ENCODE assay signal across 8 mouse cellular contexts in the genomic region with DNA sequence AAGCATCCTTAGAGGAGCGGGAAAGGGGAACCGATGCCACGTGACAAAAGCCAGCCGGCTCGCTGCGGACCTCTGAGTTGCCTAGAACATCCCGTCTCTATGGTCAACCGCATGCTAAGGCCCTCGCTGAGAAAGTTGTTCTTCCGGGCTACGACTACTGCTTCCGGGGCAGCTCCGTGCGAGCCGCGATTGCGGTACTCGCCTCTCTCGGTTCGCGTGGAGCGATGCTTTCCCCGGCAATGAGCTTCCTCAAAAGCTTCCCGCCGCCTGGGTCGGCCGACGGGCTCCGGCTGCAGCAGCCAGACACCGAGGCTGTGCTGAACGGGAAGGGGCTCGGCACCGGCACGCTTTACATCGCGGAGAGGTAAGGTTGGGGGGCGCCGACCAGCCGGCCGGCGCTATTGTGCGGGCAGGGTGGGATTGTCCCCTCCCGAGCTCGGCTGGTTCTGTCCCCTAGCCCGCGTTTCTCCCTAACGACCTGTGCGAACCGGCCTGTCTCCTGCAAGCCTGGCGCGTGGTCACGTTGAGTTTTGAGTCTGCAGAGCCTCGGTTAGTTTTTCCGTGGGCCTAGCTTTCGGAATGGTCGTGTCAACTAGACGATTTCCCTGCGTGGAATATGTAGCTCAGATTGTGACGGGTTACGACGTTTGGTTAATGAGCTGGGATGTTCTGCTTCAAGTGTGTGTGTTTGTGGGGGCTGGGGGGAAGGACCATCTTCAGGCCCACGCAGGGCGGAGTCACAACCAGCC. TPM values are rescaled to one million over a fixed set of nuclear protein-coding genes. Genes with fewer than 3 reads are reported as not detected.
DNase-seq lines count a peak whose midpoint lies in the region; ATAC-seq and TF ChIP-seq lines count a peak whose summit lies in the region.

A gene (plus strand): TSS at position 129 of the 749 bp plus-strand sequence.

- intact Hi-C loops in gastrocnemius, adult 2 months (cut with DNase I): loop anchor here (5.0 kb wide), 1 partner anchor 119 kb away; a partner anchor contains a TSS
- intact Hi-C loops in left cerebral cortex, adult 2 months (cut with DNase I): loop anchor here (1.0 to 5.0 kb wide), 2 partner anchors 117 to 214 kb away; a partner anchor contains a TSS

- H3K27ac ChIP-seq in gastrocnemius, adult 2 months: peak within 1 kb of the TSS; percentile 90
- H3K27ac ChIP-seq in hindbrain, postnatal 0 days: peak within 1 kb of the TSS; percentile 88
- peak within 1 kb of the TSS; percentile 85 for H3K27ac ChIP-seq in left cerebral cortex, adult 2 months

- H3K27me3 ChIP-seq in hindbrain, postnatal 0 days (ENCODE audit: insufficient read depth, low read length): no peaks in the 10 kb centered on the region

- no peaks in the 10 kb centered on the region for H3K9me3 ChIP-seq in hindbrain, postnatal 0 days (ENCODE audit: low read length)

- peak; percentile 83 for DNase-seq in WW6 (ENCODE audit: low read depth, low spot score)
- DNase-seq in cerebellum, postnatal 4 days (ENCODE audit: low spot score in 2 of 2): peak; percentile 92 to 96
- peak; percentile 95 for DNase-seq in gastrocnemius, adult 2 months
- peak; percentile 97 for DNase-seq in hindbrain, postnatal 0 days (ENCODE audit: low spot score)
- peak; percentile 92 to 94 for DNase-seq in left cerebral cortex, adult 2 months (ENCODE audit: extremely low spot score in 1 of 2, low spot score in 2 of 2)
- peak; percentile 92 to 98 for DNase-seq in right cerebral cortex, adult 2 months (ENCODE audit: low spot score in 2 of 2)
- peak; percentile 92 for DNase-seq in urinary bladder, postnatal 14 days (ENCODE audit: low spot score)

- no peak for TF ChIP-seq CTCF in gastrocnemius, adult 2 months (IDR thresholded peaks at IDR 0.05)
- no peak for TF ChIP-seq CTCF in hindbrain, postnatal 0 days (IDR thresholded peaks at IDR 0.05; ENCODE audit: low read depth)
- TF ChIP-seq CTCF in left cerebral cortex, adult 2 months (IDR thresholded peaks at IDR 0.05): no peak

- peak within 1 kb of the TSS; percentile 96 for H3K9ac ChIP-seq in hindbrain, postnatal 0 days (replicated peaks; ENCODE audit: low read length)

- H3K4me1 ChIP-seq in hindbrain, postnatal 0 days (ENCODE audit: insufficient read depth, low read length): peaks cover 3% of the 10 kb centered on the region

- peak; percentile 99 for ATAC-seq in hindbrain, postnatal 0 days
- ATAC-seq in megakaryocyte, adult 5-6 weeks (ENCODE audit: poor library complexity, severe bottlenecking): peak; percentile 98

- peak within 1 kb of the TSS; percentile 80 for H3K4me2 ChIP-seq in hindbrain, postnatal 0 days (ENCODE audit: low read depth, low read length)

- H3K36me3 ChIP-seq in hindbrain, postnatal 0 days (ENCODE audit: insufficient read depth, low read length): no peaks in the 10 kb centered on the region

- H3K4me3 ChIP-seq in gastrocnemius, adult 2 months: peak within 1 kb of the TSS; percentile 100
- H3K4me3 ChIP-seq in hindbrain, postnatal 0 days (ENCODE audit: low read length): peak within 1 kb of the TSS; percentile 98
- H3K4me3 ChIP-seq in left cerebral cortex, adult 2 months: peak within 1 kb of the TSS; percentile 100

- 1% methylated on average over 63 of the region's 63 CpGs for WGBS in hindbrain, postnatal 0 days

RNA-seq across cellular contexts. Expression of the gene that starts here (rescaled TPM):
- total RNA-seq in gastrocnemius, adult 2 months (2021): 10 to 100 TPM; 29.5 to 35.1 TPM
- 99.6 and 102 TPM in 2 replicates for total RNA-seq in hindbrain, postnatal 0 days (2014; rRNA removed)
- polyA plus RNA-seq in hindbrain, postnatal 0 days (2015; fragmentation: Nextera tagmentation; extraction: Ambion mirVana): 172 and 175 TPM in 2 replicates
- total RNA-seq in left cerebral cortex, adult 2 months (2021): 10 to 100 TPM; 82.2 to 84.6 TPM
- 92.5 and 97.6 TPM in 2 replicates for total RNA-seq in megakaryocyte, adult 5-6 weeks (2015)
- 95.1 and 105 TPM in 2 replicates for total RNA-seq in megakaryocyte, adult 5-6 weeks (2017)

Comparison
In these comparisons a context has a peak if more than half of its experiments do, and no peak if none do; other contexts are left out.
1. Peak in every context shown above with its lines: DNase-seq, ATAC-seq, H3K4me3 ChIP-seq and H3K27ac ChIP-seq.